Mouse (Mus musculus) liver, adult 2 months (tissue): Measurements from ENCODE around the gene Agr2.

Experiments used
- CTCF ChIP-seq: fragments of 200-500 bp; IDR thresholded peaks from 2 replicates; pipeline ENCODE4 v1.5.1; 2011; ENCODE audit warnings: low read depth, low read length, control low read depth
- POLR2A ChIP-seq: fragments of 200-500 bp; IDR thresholded peaks from 2 replicates; pipeline ENCODE4 v1.6.1; 2011; ENCODE audit warnings: low read length, control low read depth; ENCODE audit not compliant: insufficient read depth; ENCODE audit errors: extremely low read depth

DNA sequence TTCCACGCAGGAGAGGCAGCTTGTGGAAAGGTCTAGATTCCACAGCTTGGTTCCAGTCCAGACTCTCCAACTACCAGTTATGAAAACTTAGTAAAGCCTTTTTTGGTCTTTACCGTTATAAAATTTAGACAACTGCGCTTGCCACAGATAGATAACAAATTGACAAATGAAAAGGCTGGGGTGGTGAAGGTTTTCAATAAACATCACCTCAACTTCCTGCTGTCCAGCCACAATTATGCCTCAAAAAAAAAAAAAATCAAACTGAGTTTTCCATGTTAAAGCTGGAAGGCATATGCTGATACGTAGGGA, 48.5 kb downstream of the Agr2 start:
- TF ChIP-seq CTCF (no peak), POLR2A (no peak)
